Mouse (Mus musculus) lung, adult 2 months (tissue): Measurements from ENCODE around the gene Pgm2.

Experiments
- CTCF ChIP-seq: fragments of 200-500 bp; IDR thresholded peaks from 2 replicates; pipeline ENCODE4 v1.5.1; 2011; ENCODE audit warnings: mild to moderate bottlenecking, low read length, control low read depth; ENCODE audit not compliant: insufficient read depth
- POLR2A ChIP-seq: fragments of 200-500 bp; IDR thresholded peaks from 2 replicates; pipeline ENCODE4 v1.6.1; 2011; ENCODE audit warnings: low read depth, mild to moderate bottlenecking, control low read depth, low read length, borderline replicate concordance; ENCODE audit errors: extremely low read depth

- TF ChIP-seq POLR2A, result no peak
- no peak for TF ChIP-seq CTCF
Measured at GRCm38 (mm10) chr5:64095342-64095993, 2.7 kb downstream of the Pgm2 start.
